Comparison of ENCODE assay signal across 8 mouse cellular contexts in the genomic region with DNA sequence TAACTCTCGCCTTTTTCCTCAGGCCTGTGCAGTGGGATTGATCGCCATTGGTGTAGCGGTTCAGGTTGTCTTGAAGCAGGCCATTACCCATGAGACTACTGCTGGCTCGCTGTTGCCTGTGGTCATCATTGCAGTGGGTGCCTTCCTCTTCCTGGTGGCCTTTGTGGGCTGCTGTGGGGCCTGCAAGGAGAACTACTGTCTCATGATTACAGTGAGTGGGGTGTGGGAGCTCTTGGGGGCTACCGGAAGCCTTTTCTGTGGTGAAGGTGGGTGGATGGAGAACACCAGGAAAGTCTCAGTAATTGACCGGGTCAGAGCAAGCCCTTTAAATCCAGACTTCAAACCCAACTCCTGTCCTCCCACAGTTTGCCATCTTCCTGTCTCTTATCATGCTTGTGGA. TPM values are rescaled to one million over a fixed set of nuclear protein-coding genes. Genes with fewer than 3 reads are reported as not detected.
A peak's percentile ranks its signal among the peaks of the same experiment; 100 is the strongest.
DNase-seq lines count a peak whose midpoint lies in the region; ATAC-seq and TF ChIP-seq lines count a peak whose summit lies in the region.
"Had no signal": no experiment of that assay in that cellular context is flagged by ENCODE, and none has a peak within 500 bp of the region (broad histone marks: within the 10 kb centered on the region; RNA-seq: fewer than 3 reads in every experiment).

No protein-coding gene starts in this region.

- H3K79me2 ChIP-seq in myocyte (ENCODE audit: control insufficient read depth, insufficient read depth): peaks cover 64% of the 10 kb centered on the region

- peaks cover 27% of the 10 kb centered on the region for H3K36me3 ChIP-seq in kidney, embryonic 16.5 days (ENCODE audit: insufficient read depth, low read length)
- peaks cover 41% of the 10 kb centered on the region for H3K36me3 ChIP-seq in embryonic facial prominence, embryonic 12.5 days
- no peaks in the 10 kb centered on the region for H3K36me3 ChIP-seq in hindbrain, embryonic 16.5 days (ENCODE audit: control insufficient read depth, insufficient read depth, low read length)
- H3K36me3 ChIP-seq in myocyte (ENCODE audit: control insufficient read depth, insufficient read depth): peaks cover 48% of the 10 kb centered on the region

- H3K27me3 ChIP-seq in kidney, embryonic 16.5 days (ENCODE audit: insufficient read depth, low read length): no peaks in the 10 kb centered on the region
- no peaks in the 10 kb centered on the region for H3K27me3 ChIP-seq in embryonic facial prominence, embryonic 12.5 days
- H3K27me3 ChIP-seq in hindbrain, embryonic 16.5 days (replicated peaks; ENCODE audit: control insufficient read depth, insufficient read depth, low read length): no peaks in the 10 kb centered on the region
- H3K27me3 ChIP-seq in myocyte (ENCODE audit: control insufficient read depth, insufficient read depth, insufficient read length): no peaks in the 10 kb centered on the region

- WGBS in kidney, embryonic 16.5 days: 81% methylated on average over 6 of the region's 6 CpGs
- WGBS in embryonic facial prominence, embryonic 12.5 days: 90% methylated on average over 6 of the region's 6 CpGs
- WGBS in hindbrain, embryonic 16.5 days: 90% methylated on average over 6 of the region's 6 CpGs

- H3K4me1 ChIP-seq in kidney, embryonic 16.5 days (ENCODE audit: insufficient read depth, low read length): peaks cover 24% of the 10 kb centered on the region
- peaks cover 18% of the 10 kb centered on the region for H3K4me1 ChIP-seq in embryonic facial prominence, embryonic 12.5 days
- peaks cover 7% of the 10 kb centered on the region for H3K4me1 ChIP-seq in hindbrain, embryonic 16.5 days (ENCODE audit: control insufficient read depth, insufficient read depth, low read depth, low read length)

- peak overlapping the region; percentile 88; the same call in 1 of the 2 replicates for H3K4me3 ChIP-seq in kidney, embryonic 16.5 days (ENCODE audit: low read length)
- H3K4me3 ChIP-seq in embryonic facial prominence, embryonic 12.5 days: peak overlapping the region; percentile 75
- no peak overlapping the region; the same call in 1 of the 2 replicates for H3K4me3 ChIP-seq in hindbrain, embryonic 16.5 days (ENCODE audit: low read length)
- peak overlapping the region; percentile 96 for H3K4me3 ChIP-seq in myocyte

- H3K9ac ChIP-seq in kidney, embryonic 16.5 days (replicated peaks; ENCODE audit: low read length): no peak overlapping the region
- peak overlapping the region; percentile 87; the same call in 1 of the 2 replicates for H3K9ac ChIP-seq in embryonic facial prominence, embryonic 12.5 days
- H3K9ac ChIP-seq in hindbrain, embryonic 16.5 days (ENCODE audit: low read depth, low read length): no peak overlapping the region; the same call in 1 of the 2 replicates

- peak overlapping the region; percentile 75 for H3K4me2 ChIP-seq in kidney, embryonic 16.5 days (replicated peaks; ENCODE audit: low read depth, low read length)
- H3K4me2 ChIP-seq in embryonic facial prominence, embryonic 12.5 days (replicated peaks): peak overlapping the region; percentile 61
- H3K4me2 ChIP-seq in hindbrain, embryonic 16.5 days (ENCODE audit: low read length): peak overlapping the region; percentile 79
- H3K4me2 ChIP-seq in myocyte (ENCODE audit: low read depth): peak overlapping the region; percentile 93

- H3ac ChIP-seq in myocyte (ENCODE audit: control insufficient read depth, insufficient read length): peak overlapping the region; percentile 90

- no peak for ATAC-seq in kidney, embryonic 16.5 days (ENCODE audit: low FRiP score, low TSS enrichment)
- no peak for ATAC-seq in embryonic facial prominence, embryonic 12.5 days (ENCODE audit: insufficient number of reproducible peaks, insufficient read depth, low FRiP score, low TSS enrichment)
- ATAC-seq in hindbrain, embryonic 16.5 days: no peak

- no peaks in the 10 kb centered on the region for H3K9me3 ChIP-seq in kidney, embryonic 16.5 days (ENCODE audit: low read length)
- H3K9me3 ChIP-seq in embryonic facial prominence, embryonic 12.5 days: no peaks in the 10 kb centered on the region
- no peaks in the 10 kb centered on the region for H3K9me3 ChIP-seq in hindbrain, embryonic 16.5 days (ENCODE audit: control insufficient read depth, low read length)

- H3K27ac ChIP-seq in kidney, embryonic 16.5 days (ENCODE audit: low read length): no peak overlapping the region
- H3K27ac ChIP-seq in embryonic facial prominence, embryonic 12.5 days: peak overlapping the region; percentile 37; the same call in 1 of the 2 replicates
- no peak overlapping the region for H3K27ac ChIP-seq in hindbrain, embryonic 16.5 days (ENCODE audit: low read depth, low read length)

- no peak for DNase-seq in kidney, postnatal 4 days
- no peak for DNase-seq in retina, postnatal 1 day
- no peak for DNase-seq in MN1 (ENCODE audit: low spot score)
- DNase-seq: cerebellum, postnatal 14 days had no signal

- TF ChIP-seq POLR2A in myocyte (IDR thresholded peaks at IDR 0.05; ENCODE audit: insufficient read length, low read depth): no peak

TF ChIP-seq in myocyte, 11 proteins besides CTCF, POLR2A, EP300 and RAD21:
- TF ChIP-seq MAX (IDR thresholded peaks at IDR 0.05; ENCODE audit: low read depth) (no peak), E2F4 (IDR thresholded peaks at IDR 0.05; ENCODE audit: insufficient read depth) (no peak), CEBPB (IDR thresholded peaks at IDR 0.05; ENCODE audit: insufficient read depth, poor library complexity, severe bottlenecking) (no peak), TCF3 (IDR thresholded peaks at IDR 0.05; ENCODE audit: insufficient read length, low read depth) (no peak), TCF12 (IDR thresholded peaks at IDR 0.05; ENCODE audit: insufficient read depth, poor library complexity, severe bottlenecking) (no peak), MYOG (IDR thresholded peaks at IDR 0.05; ENCODE audit: control insufficient read depth in 1 of 3, insufficient read depth in 1 of 3, insufficient read length in 2 of 3, low read depth in 2 of 3) (no peak), USF1 (IDR thresholded peaks at IDR 0.05; ENCODE audit: low read depth) (no peak), POLR2AphosphoS2 (IDR thresholded peaks at IDR 0.05; ENCODE audit: insufficient read length, low read depth) (no peak), REST (IDR thresholded peaks at IDR 0.05; ENCODE audit: insufficient read depth, insufficient read length) (no peak), MYOD1 (IDR thresholded peaks at IDR 0.05; ENCODE audit: control insufficient read depth in 1 of 3, insufficient read length in 2 of 3, low read depth in 2 of 3) (no peak), SRF (IDR thresholded peaks at IDR 0.05; ENCODE audit: control insufficient read depth, insufficient read length, low read depth) (no peak)
TF ChIP-seq in myocyte: peak in this region for 0.

RNA-seq across cellular contexts. Expression of a gene that starts 10.6 kb away (rescaled TPM):
- 775 and 850 TPM in 2 replicates for polyA plus RNA-seq in kidney, embryonic 16.5 days (2015; fragmentation: Nextera tagmentation; extraction: Ambion mirVana)
- 459 and 465 TPM in 2 replicates for polyA plus RNA-seq in embryonic facial prominence, embryonic 12.5 days (2016; fragmentation: Nextera tagmentation; extraction: Ambion mirVana)
- 322 and 343 TPM in 2 replicates for polyA plus RNA-seq in hindbrain, embryonic 16.5 days (2015; fragmentation: Nextera tagmentation; extraction: Ambion mirVana)
- polyA plus RNA-seq in myocyte (2012; fragmentation: generic; extraction: Trizol): 2,403 TPM

RNA-seq across cellular contexts. Expression of a gene that starts 11.3 kb away (rescaled TPM):
- polyA plus RNA-seq in kidney, embryonic 16.5 days (2015; fragmentation: Nextera tagmentation; extraction: Ambion mirVana): 17.7 and 20.5 TPM in 2 replicates
- 14.2 and 14.7 TPM in 2 replicates for polyA plus RNA-seq in embryonic facial prominence, embryonic 12.5 days (2016; fragmentation: Nextera tagmentation; extraction: Ambion mirVana)
- 29.6 and 30.0 TPM in 2 replicates for polyA plus RNA-seq in hindbrain, embryonic 16.5 days (2015; fragmentation: Nextera tagmentation; extraction: Ambion mirVana)
- 63.3 TPM for polyA plus RNA-seq in myocyte (2012; fragmentation: generic; extraction: Trizol)

RNA-seq across cellular contexts. Expression of a gene that starts 12.4 kb away (rescaled TPM):
- 227 and 234 TPM in 2 replicates for polyA plus RNA-seq in kidney, embryonic 16.5 days (2015; fragmentation: Nextera tagmentation; extraction: Ambion mirVana)
- polyA plus RNA-seq in embryonic facial prominence, embryonic 12.5 days (2016; fragmentation: Nextera tagmentation; extraction: Ambion mirVana): 210 and 215 TPM in 2 replicates
- polyA plus RNA-seq in hindbrain, embryonic 16.5 days (2015; fragmentation: Nextera tagmentation; extraction: Ambion mirVana): 247 and 278 TPM in 2 replicates
- 238 TPM for polyA plus RNA-seq in myocyte (2012; fragmentation: generic; extraction: Trizol)

RNA-seq across cellular contexts. Expression of a gene that starts 19.9 kb away (rescaled TPM):
- polyA plus RNA-seq in kidney, embryonic 16.5 days (2015; fragmentation: Nextera tagmentation; extraction: Ambion mirVana): 6.8 and 7.8 TPM in 2 replicates
- polyA plus RNA-seq in embryonic facial prominence, embryonic 12.5 days (2016; fragmentation: Nextera tagmentation; extraction: Ambion mirVana): 10.8 and 11.9 TPM in 2 replicates
- polyA plus RNA-seq in hindbrain, embryonic 16.5 days (2015; fragmentation: Nextera tagmentation; extraction: Ambion mirVana): 5.8 and 6.5 TPM in 2 replicates
- 17.9 TPM for polyA plus RNA-seq in myocyte (2012; fragmentation: generic; extraction: Trizol)

RNA-seq across cellular contexts. Expression of a gene that starts 22.2 kb away (rescaled TPM):
- polyA plus RNA-seq in kidney, embryonic 16.5 days (2015; fragmentation: Nextera tagmentation; extraction: Ambion mirVana): 3.9 and 4.0 TPM in 2 replicates
- polyA plus RNA-seq in embryonic facial prominence, embryonic 12.5 days (2016; fragmentation: Nextera tagmentation; extraction: Ambion mirVana): 5.2 TPM in 2 replicates
- 12.7 and 12.8 TPM in 2 replicates for polyA plus RNA-seq in hindbrain, embryonic 16.5 days (2015; fragmentation: Nextera tagmentation; extraction: Ambion mirVana)
- 635 TPM for polyA plus RNA-seq in myocyte (2012; fragmentation: generic; extraction: Trizol)
